Mouse (Mus musculus) testis, adult 2 months (tissue): ENCODE data around the gene Tsen54.

Source experiments
- CTCF ChIP-seq: fragments of 200-500 bp; IDR thresholded peaks from 2 replicates; pipeline ENCODE4 v1.5.1; 2012; ENCODE audit warnings: low read depth, mild to moderate bottlenecking, inconsistent platforms, low read length, moderate library complexity; ENCODE audit not compliant: control insufficient read depth, insufficient read depth, insufficient replicate concordance
- POLR2A ChIP-seq: fragments of 200-500 bp; IDR thresholded peaks from 2 replicates; pipeline ENCODE4 v1.6.1; 2012; ENCODE audit warnings: low read depth, mild to moderate bottlenecking, inconsistent platforms, low read length, moderate library complexity; ENCODE audit not compliant: control insufficient read depth

DNA sequence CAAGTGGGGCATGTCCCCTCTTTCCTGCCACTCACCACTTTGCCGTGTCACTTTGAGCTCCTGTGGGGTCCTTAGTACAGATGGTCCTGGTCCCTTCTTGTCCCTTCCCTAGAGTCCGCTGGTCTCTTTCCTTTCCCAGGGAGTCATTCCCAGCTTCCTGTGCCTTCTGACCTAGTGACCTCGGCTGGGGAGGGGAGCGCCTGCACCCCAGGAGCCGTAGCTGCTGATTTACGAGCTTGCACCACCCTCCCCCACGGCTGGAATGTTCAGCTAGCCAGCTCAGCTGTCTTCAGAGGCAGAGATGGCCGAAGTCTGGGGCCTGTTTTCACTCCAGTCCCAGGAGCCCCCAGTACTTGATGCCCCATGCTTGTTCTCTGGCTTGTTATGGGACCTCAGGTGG is 18.0 kb downstream of the Tsen54 start:
- TF ChIP-seq POLR2A, result no peak
- no peak for TF ChIP-seq CTCF
